Mouse (Mus musculus): ENCODE data around the gene Zc3h18. TPM values are rescaled to one million over a fixed set of nuclear protein-coding genes. Genes with fewer than 3 reads are reported as not detected.

Zc3h18 gene
- polyA plus RNA-seq, 1 experiment from 2014 or later: 45.8 TPM

GRCm38 (mm10) chr8:122442356-122442755 lies 65.9 kb downstream of the Zc3h18 start:
- Histone ChIP-seq H3K4me1 (ENCODE audit: control insufficient read depth, insufficient read depth, low read length) (peaks cover 5% of the 10 kb centered on the region; the same call in 1 of the 2 replicates), H3K9me3 (ENCODE audit: control insufficient read depth, low read length) (no peaks in the 10 kb centered on the region)

DNA sequence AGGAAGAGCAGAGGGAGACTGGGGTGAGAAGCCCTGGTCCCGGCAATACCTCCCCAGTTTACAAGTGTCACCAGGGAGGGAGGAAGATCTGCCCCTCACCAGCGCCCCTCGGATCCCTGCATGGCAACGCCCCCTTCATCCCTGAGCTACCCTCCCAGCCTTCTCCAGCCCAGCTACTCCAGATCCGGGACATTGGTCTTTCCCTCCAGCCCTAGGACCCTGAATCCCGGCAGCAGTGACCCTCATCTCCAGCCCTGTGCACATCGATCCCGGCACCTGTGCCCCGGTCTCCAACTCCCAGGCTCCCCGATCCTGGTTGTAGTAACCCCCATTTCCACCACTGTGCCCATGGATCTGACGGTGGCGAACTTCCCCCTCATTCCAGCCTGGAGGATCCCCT lies 66.4 kb downstream of the Zc3h18 start:
- Histone ChIP-seq H3K27ac (replicated peaks; ENCODE audit: low read depth, low read length) (peak overlapping the region; percentile 23; the same call in 1 of the 2 replicates), H3K9ac (ENCODE audit: low read length) (peak overlapping the region; percentile 32), H3K4me2 (ENCODE audit: low read depth, severe bottlenecking) (peak overlapping the region; percentile 68), H3K9me3 (ENCODE audit: control insufficient read depth, low read length) (no peaks in the 10 kb centered on the region), H3K4me1 (ENCODE audit: control insufficient read depth, insufficient read depth, low read length) (peaks cover 5% of the 10 kb centered on the region; the same call in 1 of the 2 replicates), H3K4me3 (ENCODE audit: low read depth, low read length) (peak overlapping the region; percentile 50), H3K36me3 (ENCODE audit: control insufficient read depth, insufficient read depth, low read length) (peaks cover 4% of the 10 kb centered on the region), H3K27me3 (ENCODE audit: control insufficient read depth, insufficient read depth, low read length) (0 out of 2 replicates have a peak, but pooled peaks cover 2% of the 10 kb centered on the region)
- DNase-seq (ENCODE audit: low spot score) (no peak), ATAC-seq (ENCODE audit: insufficient number of reproducible peaks, low FRiP score, low TSS enrichment, low read depth) (no peak)
- 0% methylated on average over 12 of the region's 12 CpGs for WGBS

More at GRCm38 (mm10) chr8:122442356-122442755, 65.9 kb downstream of the Zc3h18 start:
- H3K27ac ChIP-seq (replicated peaks; ENCODE audit: low read depth, low read length): no peak overlapping the region
- peaks cover 4% of the 10 kb centered on the region for H3K36me3 ChIP-seq (ENCODE audit: control insufficient read depth, insufficient read depth, low read length)
- H3K27me3 ChIP-seq (ENCODE audit: control insufficient read depth, insufficient read depth, low read length): 0 out of 2 replicates have a peak, but pooled peaks cover 2% of the 10 kb centered on the region
- WGBS: 20% methylated on average over 7 of the region's 7 CpGs
- H3K4me2 ChIP-seq (ENCODE audit: low read depth, severe bottlenecking): peak overlapping the region; percentile 68
- H3K4me3 ChIP-seq (ENCODE audit: low read depth, low read length): peak overlapping the region; percentile 50
- peak overlapping the region; percentile 32 for H3K9ac ChIP-seq (ENCODE audit: low read length)
- no peak for DNase-seq (ENCODE audit: low spot score)
- ATAC-seq (ENCODE audit: insufficient number of reproducible peaks, low FRiP score, low TSS enrichment, low read depth): no peak

GRCm38 (mm10) chr8:122443262-122444006 lies 67.0 kb downstream of the Zc3h18 start, which contains the start of gene Mvd:
Gene Mvd (minus strand): TSS chr8:122443422.
- peak; percentile 98 for ATAC-seq (ENCODE audit: insufficient number of reproducible peaks, low FRiP score, low TSS enrichment, low read depth)
- Histone ChIP-seq H3K27me3 (ENCODE audit: control insufficient read depth, insufficient read depth, low read length) (0 out of 2 replicates have a peak, but pooled peaks cover 2% of the 10 kb centered on the region), H3K4me1 (ENCODE audit: control insufficient read depth, insufficient read depth, low read length) (peaks cover 3% of the 10 kb centered on the region; the same call in 1 of the 2 replicates), H3K36me3 (ENCODE audit: control insufficient read depth, insufficient read depth, low read length) (peaks cover 1% of the 10 kb centered on the region), H3K9ac (ENCODE audit: low read length) (peak within 1 kb of the TSS; percentile 83), H3K4me2 (ENCODE audit: low read depth, severe bottlenecking) (peak within 1 kb of the TSS; percentile 68), H3K27ac (replicated peaks; ENCODE audit: low read depth, low read length) (peak within 1 kb of the TSS; percentile 82), H3K9me3 (ENCODE audit: control insufficient read depth, low read length) (no peaks in the 10 kb centered on the region), H3K4me3 (ENCODE audit: low read depth, low read length) (peak within 1 kb of the TSS; percentile 50)
- DNase-seq (ENCODE audit: low spot score): peak; percentile 99
- under 1% methylated on average over 47 of the region's 47 CpGs for WGBS

- peak; percentile 62 for DNase-seq (ENCODE audit: low spot score)
- Histone ChIP-seq H3K4me1 (ENCODE audit: control insufficient read depth, insufficient read depth, low read length) (peaks cover 3% of the 10 kb centered on the region; the same call in 1 of the 2 replicates), H3K4me2 (ENCODE audit: low read depth, severe bottlenecking) (peak overlapping the region; percentile 68), H3K36me3 (ENCODE audit: control insufficient read depth, insufficient read depth, low read length) (no peaks in the 10 kb centered on the region), H3K27me3 (ENCODE audit: control insufficient read depth, insufficient read depth, low read length) (0 out of 2 replicates have a peak, but pooled peaks cover 2% of the 10 kb centered on the region), H3K27ac (replicated peaks; ENCODE audit: low read depth, low read length) (peak overlapping the region; percentile 82), H3K4me3 (ENCODE audit: low read depth, low read length) (peak overlapping the region; percentile 50), H3K9me3 (ENCODE audit: control insufficient read depth, low read length) (no peaks in the 10 kb centered on the region), H3K9ac (ENCODE audit: low read length) (peak overlapping the region; percentile 83)
- 39% methylated on average over 19 of the region's 19 CpGs for WGBS
- ATAC-seq (ENCODE audit: insufficient number of reproducible peaks, low FRiP score, low TSS enrichment, low read depth): no peak
Measured at GRCm38 (mm10) chr8:122444058-122444748, 67.8 kb downstream of the Zc3h18 start.

- ATAC-seq (ENCODE audit: insufficient number of reproducible peaks, low FRiP score, low TSS enrichment, low read depth): no peak
Measured at GRCm38 (mm10) chr8:122445203-122445602, 68.8 kb downstream of the Zc3h18 start.

DNA sequence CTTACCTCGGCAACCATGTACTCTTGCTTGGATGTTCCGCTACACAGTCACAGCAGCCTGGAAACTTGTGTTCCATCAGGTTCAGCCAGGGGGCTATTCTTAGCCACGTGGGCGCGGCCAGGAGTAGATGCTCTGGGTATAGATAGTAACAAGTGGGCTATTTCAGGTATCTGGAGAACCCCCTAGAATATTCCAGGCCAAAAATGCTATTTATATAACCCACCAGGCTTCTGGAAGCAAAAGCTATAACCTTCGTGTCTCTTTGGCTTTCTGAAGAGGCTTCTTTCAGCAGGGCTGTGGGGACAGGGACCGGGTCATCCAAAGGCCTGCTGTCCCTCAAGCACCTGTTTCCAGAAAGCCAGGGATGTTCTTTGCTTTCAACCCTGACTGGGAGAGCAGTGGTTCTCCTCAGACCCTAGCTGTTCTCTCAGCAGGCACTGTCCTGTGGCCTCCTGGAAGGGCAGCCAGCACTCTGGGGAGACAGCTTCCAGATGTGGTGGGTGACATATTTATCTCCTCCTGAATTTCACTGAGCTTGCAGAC lies 74.8 kb downstream of the Zc3h18 start:
- no peaks in the 10 kb centered on the region for H3K27me3 ChIP-seq (ENCODE audit: control insufficient read depth, insufficient read depth, low read length)
- no peak overlapping the region for H3K27ac ChIP-seq (replicated peaks; ENCODE audit: low read depth, low read length)
- WGBS: 74% methylated on average over 7 of the region's 7 CpGs
- H3K9me3 ChIP-seq (ENCODE audit: control insufficient read depth, low read length): no peaks in the 10 kb centered on the region
- H3K4me3 ChIP-seq (ENCODE audit: low read depth, low read length): no peak overlapping the region
- H3K9ac ChIP-seq (ENCODE audit: low read length): no peak overlapping the region
- DNase-seq (ENCODE audit: low spot score): no peak
- H3K36me3 ChIP-seq (ENCODE audit: control insufficient read depth, insufficient read depth, low read length): no peaks in the 10 kb centered on the region
- no peak for ATAC-seq (ENCODE audit: insufficient number of reproducible peaks, low FRiP score, low TSS enrichment, low read depth)
- no peak overlapping the region for H3K4me2 ChIP-seq (ENCODE audit: low read depth, severe bottlenecking)
- no peaks in the 10 kb centered on the region for H3K4me1 ChIP-seq (ENCODE audit: control insufficient read depth, insufficient read depth, low read length)

More at GRCm38 (mm10) chr8:122445203-122445602, 68.8 kb downstream of the Zc3h18 start:
- H3K27ac ChIP-seq (replicated peaks; ENCODE audit: low read depth, low read length): no peak overlapping the region
- H3K27me3 ChIP-seq (ENCODE audit: control insufficient read depth, insufficient read depth, low read length): 0 out of 2 replicates have a peak, but pooled peaks cover 2% of the 10 kb centered on the region
- H3K9ac ChIP-seq (ENCODE audit: low read length): no peak overlapping the region
- H3K9me3 ChIP-seq (ENCODE audit: control insufficient read depth, low read length): no peaks in the 10 kb centered on the region
- H3K4me3 ChIP-seq (ENCODE audit: low read depth, low read length): no peak overlapping the region
- peaks cover 3% of the 10 kb centered on the region; the same call in 1 of the 2 replicates for H3K4me1 ChIP-seq (ENCODE audit: control insufficient read depth, insufficient read depth, low read length)
- H3K36me3 ChIP-seq (ENCODE audit: control insufficient read depth, insufficient read depth, low read length): no peaks in the 10 kb centered on the region
- 68% methylated on average over 3 of the region's 3 CpGs for WGBS
- no peak for DNase-seq (ENCODE audit: low spot score)
- H3K4me2 ChIP-seq (ENCODE audit: low read depth, severe bottlenecking): no peak overlapping the region

- H3K36me3 ChIP-seq (ENCODE audit: control insufficient read depth, insufficient read depth, low read length): no peaks in the 10 kb centered on the region
- DNase-seq (ENCODE audit: low spot score): no peak
Measured at GRCm38 (mm10) chr8:122452154-122452553, 75.7 kb downstream of the Zc3h18 start.

DNA sequence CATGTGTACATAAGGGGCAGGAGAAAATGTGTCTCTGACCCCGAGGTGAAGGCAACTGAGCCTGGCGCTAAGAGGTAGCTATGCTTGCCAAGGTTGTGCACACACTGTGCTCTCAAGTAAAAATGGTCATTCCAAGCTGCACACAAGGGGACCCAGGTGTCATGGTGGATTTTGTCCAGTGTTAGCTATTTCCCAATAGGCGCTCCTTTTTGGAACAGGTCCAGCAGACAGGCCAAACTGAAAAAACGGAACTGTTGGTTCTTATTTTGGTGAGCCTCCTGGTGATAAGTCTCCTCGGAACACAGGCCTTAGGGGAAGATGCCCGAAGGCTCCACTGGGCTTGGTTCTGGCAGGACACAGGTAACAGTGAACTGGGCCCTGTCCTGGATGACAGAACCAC lies 78.0 kb downstream of the Zc3h18 start:
- H3K36me3 ChIP-seq (ENCODE audit: control insufficient read depth, insufficient read depth, low read length): no peaks in the 10 kb centered on the region
- H3K4me1 ChIP-seq (ENCODE audit: control insufficient read depth, insufficient read depth, low read length): no peaks in the 10 kb centered on the region
- ATAC-seq (ENCODE audit: insufficient number of reproducible peaks, low FRiP score, low TSS enrichment, low read depth) (no peak), DNase-seq (ENCODE audit: low spot score) (no peak)
- peaks cover 2% of the 10 kb centered on the region for H3K27me3 ChIP-seq (ENCODE audit: control insufficient read depth, insufficient read depth, low read length)
- H3K4me3 ChIP-seq (ENCODE audit: low read depth, low read length): no peak overlapping the region
- no peak overlapping the region for H3K4me2 ChIP-seq (ENCODE audit: low read depth, severe bottlenecking)
- 89% methylated on average over 6 of the region's 6 CpGs for WGBS
- no peak overlapping the region for H3K9ac ChIP-seq (ENCODE audit: low read length)
- no peaks in the 10 kb centered on the region for H3K9me3 ChIP-seq (ENCODE audit: control insufficient read depth, low read length)
- no peak overlapping the region for H3K27ac ChIP-seq (replicated peaks; ENCODE audit: low read depth, low read length)

More at GRCm38 (mm10) chr8:122452154-122452553, 75.7 kb downstream of the Zc3h18 start:
- no peak overlapping the region for H3K4me3 ChIP-seq (ENCODE audit: low read depth, low read length)
- no peak for ATAC-seq (ENCODE audit: insufficient number of reproducible peaks, low FRiP score, low TSS enrichment, low read depth)
- no peak overlapping the region for H3K27ac ChIP-seq (replicated peaks; ENCODE audit: low read depth, low read length)
- H3K4me1 ChIP-seq (ENCODE audit: control insufficient read depth, insufficient read depth, low read length): no peaks in the 10 kb centered on the region
- H3K9ac ChIP-seq (ENCODE audit: low read length): no peak overlapping the region
- H3K9me3 ChIP-seq (ENCODE audit: control insufficient read depth, low read length): no peaks in the 10 kb centered on the region
- H3K27me3 ChIP-seq (ENCODE audit: control insufficient read depth, insufficient read depth, low read length): no peaks in the 10 kb centered on the region
- H3K4me2 ChIP-seq (ENCODE audit: low read depth, severe bottlenecking): no peak overlapping the region
- 81% methylated on average over 10 of the region's 10 CpGs for WGBS

All from limb, embryonic 11.5 days (tissue).